Mouse (Mus musculus): ENCODE measurements around the gene Acvr1.

GRCm38 (mm10) chr2:58534379-58534778, 32.6 kb downstream of the Acvr1 start:
- TF ChIP-seq EP300 (optimal IDR thresholded peaks at IDR 0.05), result no peak
- TF ChIP-seq CTCF (IDR thresholded peaks at IDR 0.05; ENCODE audit: low read depth), result no peak
